ENCODE assay signal across 7 mouse cellular contexts in the genomic region with DNA sequence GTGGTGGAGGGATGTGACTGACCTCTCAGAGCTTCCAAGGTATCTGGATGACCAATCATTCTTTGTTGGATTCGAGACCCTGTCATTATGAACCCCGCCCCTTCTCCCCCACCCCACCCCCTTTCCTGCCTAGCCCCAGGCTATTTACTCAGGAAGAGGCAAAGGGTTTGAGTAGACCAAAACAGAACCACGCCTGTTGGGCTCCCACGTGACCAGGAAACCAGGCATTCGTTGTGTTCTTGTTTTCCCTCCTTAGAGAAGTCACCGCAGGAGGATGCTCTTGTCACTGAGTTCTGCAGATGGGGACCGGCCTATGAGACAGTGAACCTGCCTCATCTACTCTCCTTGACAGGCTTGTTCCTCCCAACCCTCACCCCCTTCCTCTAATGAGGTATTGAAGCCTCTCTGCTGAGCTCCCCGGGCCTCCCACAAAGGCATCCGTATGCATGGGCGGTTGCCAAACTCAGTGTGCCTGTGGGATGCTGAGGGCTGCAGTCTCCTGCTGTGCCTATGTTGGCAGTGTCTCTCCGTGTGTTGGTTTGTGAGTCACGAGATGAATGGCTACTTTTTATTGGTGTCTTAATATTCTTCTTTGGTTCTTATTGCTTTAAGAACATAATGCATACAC. TPM values are rescaled to one million over a fixed set of nuclear protein-coding genes. Genes with fewer than 3 reads are reported as not detected.
DNase-seq lines count a peak whose midpoint lies in the region; ATAC-seq and TF ChIP-seq lines count a peak whose summit lies in the region.

No protein-coding gene starts in this region.

- peak overlapping the region; percentile 8; the same call in 1 of the 2 replicates for H3K4me2 ChIP-seq in hindbrain, embryonic 12.5 days (replicated peaks)

- H3ac ChIP-seq in C2C12 (ENCODE audit: control insufficient read depth, insufficient read length, low read depth), result no peak overlapping the region

- WGBS in hindbrain, embryonic 12.5 days, result 9% methylated on average over 12 of the region's 12 CpGs

- H3K27me3 ChIP-seq in C2C12 (ENCODE audit: control insufficient read depth, insufficient read depth, insufficient read length), result no peaks in the 10 kb centered on the region
- H3K27me3 ChIP-seq in Patski, result peaks cover 18% of the 10 kb centered on the region
- H3K27me3 ChIP-seq in hindbrain, embryonic 12.5 days, result no peaks in the 10 kb centered on the region; the same call in 1 of the 2 replicates

- POLR2A ChIA-PET in Patski (lab: Charles Lee), result no interaction called here

- no peak overlapping the region for H3K4me3 ChIP-seq in C2C12 (ENCODE audit: insufficient read depth, poor library complexity, severe bottlenecking)
- no peak overlapping the region for H3K4me3 ChIP-seq in hindbrain, embryonic 12.5 days

- H3K36me3 ChIP-seq in C2C12 (ENCODE audit: control insufficient read depth, insufficient read depth), result no peaks in the 10 kb centered on the region
- no peaks in the 10 kb centered on the region for H3K36me3 ChIP-seq in hindbrain, embryonic 12.5 days

- peak; percentile 80 for ATAC-seq in Patski
- ATAC-seq in hindbrain, embryonic 12.5 days (ENCODE audit: low FRiP score), result peak; percentile 63
- peak; percentile 14; the same call in 1 of the 2 replicates for ATAC-seq in megakaryocyte progenitor cell, adult 5-6 weeks (replicated peaks; ENCODE audit: poor library complexity)
- no peak for ATAC-seq in erythroblast, adult 5-6 weeks (replicated peaks; ENCODE audit: low FRiP score, poor library complexity, severe bottlenecking)
- no peak for ATAC-seq in activated CD4-positive, CD25-positive, alpha-beta regulatory T cell, adult 4 months

- H3K79me2 ChIP-seq in C2C12 (ENCODE audit: control insufficient read depth, insufficient read depth), result no peaks in the 10 kb centered on the region

- no peak overlapping the region for H3K9ac ChIP-seq in hindbrain, embryonic 12.5 days

- CTCF ChIA-PET in Patski (lab: Charles Lee), result no interaction called here

- in situ Hi-C loops in Patski (cut with MboI; ENCODE audit: low pct_unique_long_range_greater_than_20kb), result loop anchor here (5.0 to 10.0 kb wide), 3 partner anchors 162 to 669 kb away; no protein-coding TSS in a partner anchor

- peaks cover 18% of the 10 kb centered on the region for H3K4me1 ChIP-seq in hindbrain, embryonic 12.5 days

- TF ChIP-seq CTCF in C2C12 (IDR thresholded peaks at IDR 0.05; ENCODE audit: control insufficient read depth, insufficient read depth, insufficient read length) (no peak), Patski (IDR thresholded peaks at IDR 0.05) (no peak)

- H3K9me3 ChIP-seq in hindbrain, embryonic 12.5 days (replicated peaks), result no peaks in the 10 kb centered on the region

- peak; percentile 70 for DNase-seq in Patski (ENCODE audit: low read depth, low spot score)
- DNase-seq in urinary bladder, adult 18-20 months (ENCODE audit: low spot score in 2 of 2), result no peak

- no peak overlapping the region for H3K27ac ChIP-seq in hindbrain, embryonic 12.5 days

- no peaks in the 10 kb centered on the region for H3K79me3 ChIP-seq in C2C12 (ENCODE audit: low read depth)

TF ChIP-seq in C2C12, 6 proteins besides CTCF, POLR2A, EP300 and RAD21:
- TF ChIP-seq USF1 (IDR thresholded peaks at IDR 0.05; ENCODE audit: low read depth) (peak; percentile 54), FOSL1 (IDR thresholded peaks at IDR 0.05; ENCODE audit: insufficient read depth, low read length, poor library complexity, severe bottlenecking) (no peak)

RNA-seq across cellular contexts. Expression of gene Cks2, which starts 28.5 kb away (rescaled TPM):
- polyA plus RNA-seq in C2C12 (2012; fragmentation: generic; extraction: Trizol) (167 TPM), Patski (2021) (84.0 TPM)
- polyA plus RNA-seq in hindbrain, embryonic 12.5 days (2016; fragmentation: Nextera tagmentation; extraction: Ambion mirVana), result 161 and 183 TPM in 2 replicates
- total RNA-seq in megakaryocyte progenitor cell, adult 5-6 weeks (2015), result 499 and 603 TPM in 2 replicates
- total RNA-seq in megakaryocyte progenitor cell, adult 5-6 weeks (2017), result 233 and 253 TPM in 2 replicates
- total RNA-seq in erythroblast, adult 5-6 weeks (2015; ENCODE audit: low replicate concordance), result 133 and 189 TPM in 2 replicates
- total RNA-seq in erythroblast, adult 5-6 weeks (2017; ENCODE audit: low replicate concordance), result 54.9 and 108 TPM in 2 replicates
- 10 to 100 TPM; 77.3 to 94.3 TPM for polyA plus RNA-seq in activated CD4-positive, CD25-positive, alpha-beta regulatory T cell, adult 4 months (2017; shearing (Covaris generic))

RNA-seq across cellular contexts. Expression of gene Secisbp2, which starts 35.0 kb away (rescaled TPM):
- polyA plus RNA-seq in C2C12 (2012; fragmentation: generic; extraction: Trizol), result 6.1 TPM
- polyA plus RNA-seq in Patski (2021), result 16.1 TPM
- polyA plus RNA-seq in hindbrain, embryonic 12.5 days (2016; fragmentation: Nextera tagmentation; extraction: Ambion mirVana), result 28.9 and 34.4 TPM in 2 replicates
- 13.9 and 15.9 TPM in 2 replicates for total RNA-seq in megakaryocyte progenitor cell, adult 5-6 weeks (2015)
- total RNA-seq in megakaryocyte progenitor cell, adult 5-6 weeks (2017), result 24.6 and 25.0 TPM in 2 replicates
- 1.3 and 6.1 TPM in 2 replicates for total RNA-seq in erythroblast, adult 5-6 weeks (2015; ENCODE audit: low replicate concordance)
- total RNA-seq in erythroblast, adult 5-6 weeks (2017; ENCODE audit: low replicate concordance), result 6.4 and 13.8 TPM in 2 replicates
- 10 to 100 TPM; 33.4 to 38.9 TPM for polyA plus RNA-seq in activated CD4-positive, CD25-positive, alpha-beta regulatory T cell, adult 4 months (2017; shearing (Covaris generic))

RNA-seq across cellular contexts. Expression of gene Shc3, which starts 47.3 kb away (rescaled TPM):
- 0.16 TPM for polyA plus RNA-seq in C2C12 (2012; fragmentation: generic; extraction: Trizol)
- 0.04 TPM for polyA plus RNA-seq in Patski (2021)
- polyA plus RNA-seq in hindbrain, embryonic 12.5 days (2016; fragmentation: Nextera tagmentation; extraction: Ambion mirVana), result 5.1 and 7.0 TPM in 2 replicates
- not detected in 2 replicates for total RNA-seq in megakaryocyte progenitor cell, adult 5-6 weeks (2015)
- total RNA-seq in megakaryocyte progenitor cell, adult 5-6 weeks (2017), result not detected in 2 replicates
- total RNA-seq in erythroblast, adult 5-6 weeks (2015; ENCODE audit: low replicate concordance), result not detected in 2 replicates
- total RNA-seq in erythroblast, adult 5-6 weeks (2017; ENCODE audit: low replicate concordance), result not detected in 2 replicates
- not detected for polyA plus RNA-seq in activated CD4-positive, CD25-positive, alpha-beta regulatory T cell, adult 4 months (2017; shearing (Covaris generic))

Comparison
In these comparisons a context has a peak if more than half of its experiments do, and no peak if none do; other contexts are left out.
1. ATAC-seq: peak in Patski (single experiment), hindbrain, embryonic 12.5 days (single experiment) and megakaryocyte progenitor cell, adult 5-6 weeks (single experiment); none in erythroblast, adult 5-6 weeks (single experiment) and activated CD4-positive, CD25-positive, alpha-beta regulatory T cell, adult 4 months (single experiment).